Mouse (Mus musculus): ENCODE data around the gene Hbp1.

- TF ChIP-seq CTCF (IDR thresholded peaks at IDR 0.05; ENCODE audit: control insufficient read depth, insufficient read depth, insufficient read length) (no peak), MYOD1 (IDR thresholded peaks at IDR 0.05; ENCODE audit: control insufficient read depth, insufficient read length, low read depth) (no peak), MAX (IDR thresholded peaks at IDR 0.05) (no peak), CEBPB (IDR thresholded peaks at IDR 0.05; ENCODE audit: low read depth) (no peak), MYOG (IDR thresholded peaks at IDR 0.05; ENCODE audit: control insufficient read depth, extremely low read depth, insufficient read length) (no peak), USF1 (IDR thresholded peaks at IDR 0.05; ENCODE audit: low read depth) (no peak)
Measured at GRCm38 (mm10) chr12:31884365-31884764, 66.0 kb downstream of the Hbp1 start.

All from C2C12 (cell line).